Mouse (Mus musculus) cerebellum, postnatal 10 days (tissue): ENCODE data around the gene Myt1l.

Experiments
- DNase-seq, 2 experiments: peaks; one replicate each; pipeline ENCODE4 v3.0.0; 2021; ENCODE audit warnings: mixed read lengths in 2 of 2

The Myt1l gene

DNA sequence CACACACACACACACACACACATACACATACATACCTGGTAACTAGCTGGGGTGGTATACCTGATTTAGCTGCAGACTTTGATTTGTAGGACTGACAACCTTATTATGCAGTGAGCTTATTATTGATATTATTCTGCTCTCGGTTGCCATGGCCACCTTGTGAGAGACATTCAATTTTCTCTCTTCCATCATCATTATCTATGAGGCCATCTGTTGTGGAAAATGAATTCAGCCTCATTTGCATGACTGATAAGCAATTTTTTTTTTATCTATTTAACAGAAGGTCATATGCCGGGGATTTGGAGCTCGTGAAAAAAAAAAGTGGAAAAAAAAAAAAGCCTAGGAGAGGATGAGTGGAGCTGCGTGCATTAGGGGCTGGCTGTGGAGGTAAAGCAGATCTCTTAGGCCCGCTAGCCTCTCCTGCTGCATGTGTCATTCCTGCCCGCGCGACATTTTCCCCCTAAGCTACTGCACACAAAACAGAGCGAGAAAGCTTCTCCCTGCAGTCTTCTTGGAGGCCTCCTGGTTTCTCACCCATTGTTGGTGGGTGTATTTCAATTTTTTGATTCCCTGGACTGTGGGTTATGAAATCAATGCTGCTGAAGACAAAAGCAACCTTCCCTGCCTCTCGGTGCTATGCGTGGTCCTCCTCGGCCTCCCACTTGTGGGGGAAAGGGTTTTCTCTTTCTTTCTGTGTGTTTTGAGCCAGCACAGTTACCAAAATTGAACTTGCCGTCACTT is at the start of gene Myt1l:
Gene Myt1l, plus strand, starts transcription at position 354 of the 741 bp plus-strand sequence.
- DNase-seq = peak; percentile 72 to 74

DNA sequence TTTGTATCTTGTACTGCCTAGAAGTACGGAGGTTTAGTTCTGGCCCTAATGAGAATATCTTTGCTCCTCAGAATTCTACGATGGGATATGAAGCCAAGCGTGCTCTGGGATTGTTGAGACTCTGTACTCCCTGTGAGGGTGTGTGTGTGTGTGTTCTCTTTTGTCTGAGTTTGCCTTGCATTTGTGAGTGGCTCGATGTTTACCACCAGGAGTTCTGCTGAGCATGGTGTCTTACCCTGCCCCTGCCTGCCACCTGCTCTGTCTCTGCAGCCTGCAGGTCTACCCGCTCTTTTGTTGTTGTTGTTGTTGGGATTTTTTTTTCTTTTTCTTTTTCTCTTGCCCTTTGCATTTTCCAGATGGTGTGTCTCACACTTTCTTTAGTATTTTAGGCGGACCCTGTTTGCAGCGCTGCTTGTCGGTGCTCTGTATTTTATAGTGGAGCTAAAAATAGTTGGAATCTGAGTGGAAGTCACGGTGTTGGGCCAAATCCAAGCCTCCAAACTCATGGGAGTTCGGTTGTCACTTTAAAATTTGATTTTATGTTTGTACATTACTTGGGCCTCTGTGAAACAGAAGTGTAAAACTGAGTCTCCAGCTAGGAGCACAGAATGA is 41.7 kb upstream of the Myt1l start:
- no peak for DNase-seq

DNA sequence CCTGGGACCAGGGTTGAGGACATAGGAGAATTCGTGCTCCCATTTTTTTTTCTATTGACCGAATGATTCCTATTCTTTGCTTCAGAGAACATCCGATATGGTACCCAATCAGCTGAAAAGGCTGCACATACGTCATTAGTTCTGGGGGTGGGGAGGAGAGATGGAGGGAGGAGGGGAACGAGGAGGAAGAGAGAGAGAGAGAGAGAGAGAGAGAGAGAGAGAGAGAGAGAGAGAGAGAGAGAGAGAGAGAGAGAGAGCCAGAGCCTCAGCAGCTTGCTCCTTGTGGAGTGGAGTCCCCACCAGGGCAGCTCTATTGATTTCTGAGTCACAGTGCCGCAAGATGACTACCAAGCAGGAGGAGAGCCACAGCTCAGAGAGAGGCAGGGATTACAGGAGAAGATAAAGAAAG is 1.9 kb upstream of the Myt1l start:
- peak; percentile 89 to 91 for DNase-seq

DNA sequence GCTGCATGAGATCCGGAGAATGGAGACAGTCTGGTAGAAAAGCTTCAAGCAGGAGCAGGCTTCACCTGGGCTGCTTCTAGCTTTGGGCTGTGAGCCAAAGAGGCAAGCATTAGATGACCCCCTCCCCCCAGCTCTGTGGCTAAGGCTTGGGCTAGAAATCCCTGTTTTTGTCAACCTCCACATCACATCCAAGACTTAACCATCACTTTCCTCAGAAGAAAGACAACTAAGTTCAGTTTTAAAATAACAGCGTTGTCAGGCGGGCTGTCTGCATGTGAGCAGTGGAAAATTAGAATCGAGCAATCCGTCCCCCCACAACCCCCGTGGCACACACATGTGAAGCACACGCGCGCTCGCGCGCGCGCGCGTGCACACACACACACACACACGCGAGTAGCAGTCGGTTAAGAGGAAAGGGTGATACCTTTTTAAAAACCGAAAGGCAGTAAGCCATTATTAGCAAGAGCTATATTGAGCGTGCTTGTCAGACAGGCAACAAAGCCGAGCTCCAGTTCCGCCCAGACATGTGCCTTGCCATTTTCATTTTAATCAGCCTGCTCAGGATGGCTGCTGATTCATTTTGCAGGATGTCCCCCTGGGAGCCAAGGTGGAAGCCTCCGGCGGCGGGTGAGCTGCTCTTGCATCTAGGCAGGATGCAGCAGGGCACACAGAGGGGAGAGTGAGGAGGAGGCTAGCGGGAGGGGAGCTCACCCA is 979 bp upstream of the Myt1l start:
- DNase-seq = peak; percentile 93 to 94

DNA sequence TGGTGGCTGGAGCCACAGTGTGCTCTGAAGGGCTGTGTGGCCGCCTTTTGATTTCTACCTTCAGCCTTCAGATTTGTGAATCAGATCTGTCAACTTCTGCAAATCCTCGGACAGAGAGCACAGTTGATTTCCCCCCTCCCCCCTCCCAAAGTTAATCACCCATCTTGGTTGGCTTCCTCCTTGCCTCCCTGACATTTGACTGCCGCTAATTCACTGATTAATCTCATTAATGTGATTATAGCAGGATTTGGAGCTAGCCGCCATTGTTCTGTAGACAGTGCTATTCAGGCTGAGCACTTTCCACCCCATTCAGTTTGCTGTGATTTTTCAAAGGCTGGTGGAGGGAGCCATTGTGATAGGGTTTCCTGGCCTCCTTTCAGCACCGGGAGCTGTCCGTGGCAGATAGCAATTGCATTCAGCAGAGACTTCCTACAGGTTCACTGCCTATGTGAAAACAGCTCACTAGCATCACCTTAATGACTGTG is 2.1 kb downstream of the Myt1l start:
- peak; percentile 71 to 73 for DNase-seq

DNA sequence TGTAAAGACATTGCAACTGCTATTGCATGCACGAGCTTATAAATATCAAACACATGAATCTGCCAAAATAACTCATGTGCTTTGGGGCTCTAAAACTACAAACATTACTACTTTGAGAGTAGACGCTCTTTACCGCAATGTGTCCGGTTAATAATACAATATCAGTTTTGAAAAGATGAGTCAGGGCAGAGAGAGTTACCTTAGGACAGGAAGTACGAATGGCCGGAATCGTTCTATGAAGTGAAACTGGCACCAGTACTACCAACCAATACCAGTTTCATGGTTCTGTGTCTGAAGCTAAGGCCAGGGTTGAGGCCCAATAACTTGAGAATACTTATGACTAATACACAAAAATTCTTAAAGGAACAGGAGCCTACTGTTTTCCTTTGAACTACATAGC is 2.6 kb downstream of the Myt1l start:
- no peak for DNase-seq

DNA sequence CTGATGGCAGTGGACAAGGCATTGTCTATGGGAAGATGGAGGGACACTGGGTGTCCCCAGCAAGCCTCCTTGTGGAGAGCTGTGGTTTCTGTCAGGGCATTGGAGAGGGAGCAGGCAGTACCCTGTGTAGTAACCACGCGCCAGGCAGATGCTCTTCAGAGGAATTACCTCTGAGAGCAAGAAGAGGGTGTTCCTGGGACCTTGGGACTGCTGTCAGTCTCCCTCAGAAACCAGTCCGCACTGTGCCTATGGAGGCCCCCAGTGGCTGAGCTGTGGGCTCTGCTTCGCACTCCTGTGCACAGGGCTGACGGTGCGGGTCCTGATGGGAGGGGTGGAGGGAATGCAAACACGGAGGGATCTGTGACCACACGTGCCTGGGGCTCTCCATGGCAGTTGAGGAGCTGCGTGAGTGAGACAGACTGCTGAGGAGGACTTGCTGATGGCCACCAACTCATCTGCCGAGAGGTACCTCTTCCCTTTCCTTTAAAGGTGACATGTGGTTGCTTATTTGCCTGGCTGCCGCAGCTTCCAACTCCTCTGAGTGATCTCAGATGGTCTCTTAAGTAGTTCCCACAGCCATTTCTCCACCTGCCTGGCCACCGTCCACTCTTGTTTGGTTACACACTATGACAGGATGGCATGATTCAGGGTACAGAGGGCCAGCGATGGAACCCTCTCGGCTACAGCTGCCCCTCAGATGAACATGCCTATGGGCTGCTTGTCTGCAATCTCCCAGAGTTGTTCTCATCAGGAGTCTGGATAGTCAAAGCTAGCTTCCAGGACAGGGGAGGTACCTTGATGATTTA is 5.1 kb downstream of the Myt1l start:
- DNase-seq = peak; percentile 62 to 64

DNA sequence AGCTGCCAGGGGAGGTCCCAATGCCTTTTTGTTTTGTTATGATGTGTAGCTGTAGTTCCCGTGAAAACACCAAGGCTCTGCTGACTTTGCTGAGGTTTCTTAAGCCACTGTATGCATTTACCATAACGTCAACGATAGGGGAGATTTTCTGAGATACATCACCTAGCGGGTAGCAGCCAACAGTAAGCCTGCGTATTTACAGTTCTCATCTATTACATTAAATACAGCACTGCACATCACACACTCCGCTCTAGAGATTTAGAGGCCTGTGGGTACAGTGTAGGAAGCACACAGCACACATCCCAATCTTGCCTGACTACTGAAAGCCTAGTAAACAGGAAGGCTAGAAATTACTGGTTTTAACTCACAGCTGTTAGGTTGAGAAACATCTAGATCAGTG is 6.1 kb downstream of the Myt1l start:
- peak; percentile 31 to 61 for DNase-seq

DNA sequence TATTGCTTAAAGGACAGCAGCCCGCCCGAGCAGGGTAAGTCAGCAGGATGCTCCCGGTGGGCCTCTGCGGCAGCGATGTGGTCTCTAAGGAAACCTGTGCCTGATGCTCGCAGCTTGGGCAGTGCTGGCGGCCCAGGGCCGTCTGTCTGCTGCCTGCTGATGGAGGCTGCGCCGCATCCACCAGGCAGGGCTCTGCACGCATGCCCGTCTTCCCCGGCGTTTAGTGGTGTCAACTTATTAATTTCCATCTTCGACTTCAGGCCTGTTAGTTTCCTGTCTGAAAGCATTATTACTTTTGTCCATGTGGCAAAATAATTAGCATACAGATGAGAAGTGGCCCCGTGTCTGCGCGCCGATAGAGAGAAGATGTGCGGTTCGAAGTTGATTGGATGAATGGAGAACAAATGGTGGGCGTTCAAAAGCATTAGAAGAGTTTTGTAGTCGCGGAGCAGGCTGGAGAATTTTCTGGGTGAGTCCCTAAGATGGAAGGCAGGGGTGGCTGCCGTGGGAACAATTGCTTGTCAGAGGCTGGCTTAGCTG is 6.6 kb downstream of the Myt1l start:
- peak; percentile 68 to 69 for DNase-seq

DNA sequence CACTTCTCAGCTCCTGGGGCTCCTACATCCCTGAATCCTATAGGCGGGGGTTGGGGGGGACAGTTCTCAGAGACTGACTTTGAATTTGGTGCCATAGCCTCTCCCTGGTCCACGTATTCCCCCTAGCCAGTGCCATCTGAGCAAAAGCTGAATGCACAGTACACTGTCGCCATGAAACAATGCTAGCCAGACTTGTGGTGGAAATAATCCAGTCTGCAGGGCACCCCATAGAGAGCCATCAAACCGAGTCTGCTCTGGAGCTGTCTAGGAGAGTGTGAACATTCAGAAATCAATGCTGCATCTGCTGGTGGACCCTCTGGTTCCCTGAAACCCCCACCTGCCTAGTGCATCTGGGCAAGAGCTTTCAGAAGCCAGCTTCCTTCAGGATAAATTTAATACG is 9.7 kb downstream of the Myt1l start:
- DNase-seq = peak; percentile 74 to 77

DNA sequence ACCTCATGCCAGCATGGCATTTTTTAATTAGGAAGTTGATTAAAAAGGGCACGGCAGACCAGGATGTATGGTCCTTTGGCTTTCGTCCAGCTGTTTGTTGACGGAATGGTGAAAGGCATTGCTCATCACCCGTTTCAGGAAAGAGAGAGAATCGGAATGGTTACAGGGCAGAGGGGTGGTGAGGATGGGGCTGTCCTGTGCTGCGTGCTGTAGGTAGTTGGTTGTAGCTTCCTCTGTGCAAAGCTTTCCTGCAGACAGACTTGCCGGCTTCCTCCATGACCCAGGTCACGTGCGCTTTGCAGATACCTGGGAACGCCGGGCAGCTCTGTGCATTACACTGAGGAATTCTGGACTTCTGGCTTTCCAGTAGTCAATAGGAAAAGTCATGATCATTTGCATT is 10.3 kb downstream of the Myt1l start:
- peak; percentile 58 to 72 for DNase-seq

DNA sequence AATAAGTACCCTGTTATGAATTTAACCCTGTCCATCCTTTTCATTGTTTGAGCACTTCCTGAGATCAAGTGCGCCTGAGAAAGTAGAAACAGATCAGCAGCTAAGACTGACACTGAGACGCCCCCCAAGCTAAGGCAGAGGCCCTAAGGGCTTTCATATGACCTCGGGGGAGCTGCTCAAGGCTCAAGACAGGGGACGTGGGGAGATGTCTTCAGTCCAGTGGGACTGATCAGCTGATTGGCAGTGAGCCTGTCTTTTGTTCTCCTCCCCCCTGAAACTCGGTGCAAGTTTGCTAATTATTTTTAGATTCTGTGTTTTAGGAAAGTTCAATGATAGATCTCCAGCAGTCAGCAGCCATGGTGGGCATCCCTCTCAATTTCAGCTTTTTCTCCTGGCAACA is 10.9 kb downstream of the Myt1l start:
- DNase-seq = no peak

DNA sequence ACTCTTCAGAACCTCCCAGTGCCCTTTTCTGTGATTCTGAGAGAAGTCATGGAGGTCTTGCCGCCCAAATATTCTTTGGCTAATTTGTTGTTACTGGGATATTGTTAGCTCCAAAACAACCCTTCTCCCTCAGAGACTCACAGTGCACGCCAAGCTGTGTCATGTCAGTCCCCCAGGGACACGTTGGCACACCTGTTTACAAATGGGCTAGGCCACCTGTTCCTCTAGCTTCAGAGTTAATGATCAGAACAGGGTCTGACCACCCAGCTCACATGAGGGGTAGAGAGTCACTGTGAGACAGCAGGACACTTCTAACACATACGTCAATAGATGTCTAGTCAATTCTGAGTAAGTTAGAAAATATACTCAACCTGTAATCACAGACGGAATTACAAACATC is 12.6 kb downstream of the Myt1l start:
- DNase-seq = peak in 1 of 2 experiments; percentile 31

DNA sequence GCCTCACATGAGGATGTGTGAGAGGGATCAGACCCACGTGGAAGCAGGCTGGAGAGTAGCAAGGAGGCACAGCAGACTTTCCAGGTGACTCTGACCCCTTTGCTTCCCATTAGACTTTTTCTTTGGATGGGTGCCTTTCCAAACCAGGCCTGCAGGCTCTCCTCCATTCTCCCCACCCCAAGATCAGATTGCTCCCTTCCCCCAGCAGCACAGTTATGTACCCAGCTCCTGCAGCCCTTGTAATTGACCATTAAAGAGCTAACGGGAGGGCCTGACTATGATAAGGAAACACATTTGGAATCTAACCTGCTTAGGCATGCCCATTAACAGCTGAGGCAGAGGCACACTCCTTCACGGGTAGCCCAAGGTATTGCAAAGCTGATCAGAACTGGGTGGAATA is 17.9 kb downstream of the Myt1l start:
- no peak for DNase-seq

DNA sequence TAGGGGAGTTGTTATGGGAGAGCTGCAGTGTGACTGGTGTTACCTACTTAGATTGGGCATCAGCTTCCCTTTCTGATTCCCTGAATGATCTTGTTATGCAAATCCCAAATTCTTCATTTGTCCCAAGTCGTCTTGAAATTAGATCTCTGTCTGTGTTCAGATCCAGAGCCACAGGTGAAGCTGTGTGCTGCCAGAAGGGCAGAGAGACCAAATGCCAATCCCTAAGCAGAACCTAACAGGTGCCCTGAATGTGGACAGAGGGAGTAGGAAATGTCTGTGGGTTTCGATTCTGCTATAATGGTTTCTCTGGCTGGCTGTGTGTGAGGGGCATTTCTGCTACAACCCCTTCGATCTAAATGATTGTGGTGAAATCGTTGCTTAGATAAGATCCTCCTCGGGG is 18.9 kb downstream of the Myt1l start:
- DNase-seq = peak in 1 of 2 experiments; percentile 34

DNA sequence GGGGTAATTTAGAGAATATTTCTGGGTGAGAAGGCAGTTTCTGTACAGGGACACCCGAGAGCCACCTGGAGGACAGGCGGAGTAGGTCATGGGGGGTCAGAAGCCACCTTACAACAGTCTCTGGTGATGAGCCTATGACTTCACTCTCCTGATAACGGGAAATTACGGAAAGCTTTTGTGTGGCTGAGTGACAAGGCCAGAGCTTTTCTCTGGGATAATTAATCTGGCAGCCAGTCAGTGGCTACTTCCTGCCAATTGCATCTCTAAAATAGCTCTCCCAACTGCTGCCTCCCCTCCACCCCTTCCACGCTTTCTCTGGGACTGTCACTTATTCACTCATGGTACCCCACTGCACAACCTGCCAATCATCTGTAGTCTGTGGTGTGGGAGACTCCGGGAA is 19.6 kb downstream of the Myt1l start:
- DNase-seq = peak; percentile 89

DNA sequence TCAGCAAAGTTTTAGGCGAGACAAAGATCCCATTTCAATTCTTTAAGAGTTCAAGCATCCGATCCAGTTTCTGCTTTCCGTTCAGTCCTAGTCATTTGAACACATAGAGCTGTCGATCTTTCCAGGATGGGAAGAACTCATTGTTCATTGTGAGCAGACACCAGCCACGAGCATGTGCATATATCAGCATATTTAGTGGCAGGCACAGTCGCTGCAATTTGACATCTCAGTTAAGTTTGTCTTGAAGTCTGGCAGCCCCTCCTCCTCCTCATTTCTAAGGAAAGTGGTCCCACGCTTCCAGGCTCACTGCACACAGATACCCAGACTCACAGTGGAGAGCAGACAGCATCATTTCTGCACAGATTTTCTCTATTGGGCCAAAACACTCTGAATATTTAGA is 25.0 kb downstream of the Myt1l start:
- DNase-seq = no peak

DNA sequence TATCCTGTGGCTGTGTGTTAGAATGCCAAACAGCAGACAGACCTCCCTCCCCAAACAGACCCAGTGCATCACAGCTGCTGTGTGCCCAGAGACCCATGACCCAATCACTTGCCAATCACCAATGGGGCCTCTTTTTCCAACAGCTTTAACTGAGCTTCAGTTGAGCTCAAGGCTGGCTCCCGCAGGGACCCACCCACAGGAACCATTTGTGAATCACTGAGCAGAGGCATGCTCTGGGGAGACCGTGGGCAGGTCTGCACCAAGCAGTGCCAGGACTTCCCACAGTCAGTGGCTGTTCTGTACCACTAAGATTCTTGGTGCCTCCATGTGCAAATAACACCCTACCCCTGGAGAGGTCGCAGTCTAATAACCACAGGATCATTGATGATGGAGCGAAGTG is 27.5 kb downstream of the Myt1l start:
- no peak for DNase-seq

DNA sequence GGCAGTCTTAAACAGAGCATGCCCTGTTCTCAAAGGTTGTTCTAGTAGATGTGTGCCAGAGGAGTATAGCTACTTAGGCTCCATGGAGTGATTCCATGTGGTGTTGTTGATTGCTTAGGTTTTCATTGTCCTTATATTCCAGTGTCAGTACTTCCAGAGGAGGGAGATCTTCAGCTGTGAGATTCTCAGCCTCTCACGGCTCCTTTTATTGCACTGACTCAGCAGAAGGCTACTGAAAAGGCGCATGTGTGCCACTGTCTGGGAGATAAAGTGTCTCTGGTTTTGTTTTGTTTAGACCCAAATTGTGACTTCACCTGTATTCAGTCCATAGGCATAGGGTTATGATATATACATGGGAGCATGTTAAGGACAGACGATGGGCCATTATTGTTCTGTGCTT is 28.2 kb downstream of the Myt1l start:
- no peak for DNase-seq

DNA sequence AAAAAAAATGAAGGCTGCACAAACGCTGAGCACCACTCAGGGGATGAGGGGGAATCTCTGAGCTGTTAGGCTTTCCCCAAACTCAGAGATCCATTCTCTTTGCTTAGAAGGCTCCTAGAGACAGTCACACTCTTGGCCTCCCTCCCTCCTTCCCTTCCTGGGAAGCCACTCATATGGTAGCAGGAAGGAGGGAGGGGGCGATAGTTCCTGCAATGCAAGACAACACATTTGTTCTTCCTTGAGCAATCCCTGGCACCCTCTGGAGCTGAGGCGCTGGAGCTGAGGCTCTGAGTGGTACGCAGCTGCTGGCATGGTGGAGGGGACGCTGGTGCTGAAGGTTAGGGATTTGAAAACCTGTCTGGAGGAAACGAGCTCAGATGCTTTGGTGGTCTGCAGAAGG is 28.7 kb downstream of the Myt1l start:
- DNase-seq = no peak

DNA sequence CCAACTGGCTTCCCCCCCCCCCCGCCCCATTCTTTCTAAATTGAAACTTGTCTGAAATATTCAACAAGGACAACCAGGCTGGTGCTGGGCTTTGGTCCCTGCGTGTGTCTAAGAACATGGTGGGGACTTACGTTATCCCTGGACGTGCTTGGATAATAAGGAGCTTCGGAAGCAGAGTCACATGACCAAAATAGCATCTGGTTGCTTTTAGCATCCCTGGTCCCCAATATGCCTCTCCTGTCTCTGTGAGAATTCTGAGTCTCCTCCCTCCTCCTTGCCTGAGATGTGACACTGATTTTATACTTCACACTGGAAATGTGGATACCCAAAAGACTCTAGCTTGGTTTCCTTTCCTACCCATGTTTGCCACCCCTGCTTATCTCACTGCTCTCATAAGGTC is 31.6 kb downstream of the Myt1l start:
- DNase-seq = no peak

DNA sequence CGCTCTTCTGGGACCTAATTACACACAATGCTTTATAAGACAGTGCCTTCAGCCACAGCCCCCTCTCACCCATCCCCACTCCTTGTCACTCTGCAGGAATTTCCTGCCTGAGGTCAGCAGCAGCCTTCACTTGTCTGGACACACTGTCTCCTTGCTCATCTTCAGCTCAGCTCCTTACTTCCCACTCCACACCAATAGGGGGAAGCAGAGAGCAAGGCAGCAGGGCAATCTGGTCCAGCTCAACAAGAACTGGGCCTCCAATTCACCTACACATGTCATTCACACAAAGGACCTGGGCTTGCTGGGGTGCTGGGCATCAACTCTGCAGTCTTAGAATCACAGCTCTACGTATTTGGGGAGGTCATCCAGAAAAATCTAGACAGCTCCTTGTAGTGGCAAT is 33.0 kb downstream of the Myt1l start:
- DNase-seq = peak; percentile 62 to 72

DNA sequence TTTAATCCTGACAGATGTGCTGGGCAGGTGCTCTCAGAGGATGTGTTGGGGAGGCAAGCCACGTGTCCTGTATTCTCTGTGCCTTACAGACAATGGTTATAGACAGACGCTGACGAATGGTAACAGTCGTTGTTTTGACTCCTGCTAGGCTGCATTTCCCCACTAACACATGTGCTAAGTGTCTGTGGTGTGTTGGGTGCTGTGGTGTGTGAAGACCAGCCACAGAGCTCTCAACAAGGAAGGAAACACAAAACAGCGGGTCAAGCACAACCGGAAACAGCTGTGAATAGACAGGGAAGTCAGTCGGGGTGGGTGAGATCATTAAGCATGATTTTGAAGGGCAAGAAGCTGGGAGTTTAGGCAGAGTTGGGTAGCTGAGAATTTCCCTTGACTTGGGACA is 41.1 kb downstream of the Myt1l start:
- DNase-seq = no peak
